Mouse (Mus musculus) myocyte (in vitro differentiated cells): ENCODE data around the gene Thsd7a.

Source experiments
- CEBPB ChIP-seq: IDR thresholded peaks from 2 replicates; pipeline ENCODE4 v1.6.1; 2011; ENCODE audit warnings: mild to moderate bottlenecking, moderate library complexity; ENCODE audit not compliant: poor library complexity, insufficient read depth, severe bottlenecking
- E2F4 ChIP-seq: IDR thresholded peaks from one replicate; pipeline ENCODE4 v1.6.1; 2011; ENCODE audit warnings: mild to moderate bottlenecking, control low read depth, moderate library complexity; ENCODE audit not compliant: insufficient read depth
- MAX ChIP-seq: IDR thresholded peaks from one replicate; pipeline ENCODE4 v1.6.1; 2011; ENCODE audit warnings: low read depth, mild to moderate bottlenecking, control low read depth
- MYOD1 ChIP-seq, 3 experiments: IDR thresholded peaks; one replicate each; pipeline ENCODE4 v1.6.1; 2011; ENCODE audit warnings: control low read depth in 2 of 3, low read depth in 2 of 3, mild to moderate bottlenecking in 2 of 3, moderate library complexity in 1 of 3; ENCODE audit not compliant: insufficient read length in 2 of 3, control insufficient read depth in 1 of 3
- MYOG ChIP-seq, 3 experiments: IDR thresholded peaks; one replicate each; pipeline ENCODE4 v1.6.1; 2011; ENCODE audit warnings: control low read depth in 2 of 3, low read depth in 2 of 3, mild to moderate bottlenecking in 2 of 3; ENCODE audit not compliant: insufficient read length in 2 of 3, control insufficient read depth in 1 of 3, insufficient read depth in 1 of 3
- POLR2A ChIP-seq: IDR thresholded peaks from one replicate; pipeline ENCODE4 v1.6.1; 2011; ENCODE audit warnings: low read depth, mild to moderate bottlenecking, control low read depth, moderate library complexity; ENCODE audit not compliant: insufficient read length
- REST ChIP-seq: IDR thresholded peaks from one replicate; pipeline ENCODE4 v1.6.1; 2011; ENCODE audit warnings: mild to moderate bottlenecking, control low read depth, moderate library complexity; ENCODE audit not compliant: insufficient read depth, insufficient read length
- TCF12 ChIP-seq: IDR thresholded peaks from one replicate; pipeline ENCODE4 v1.6.1; 2011; ENCODE audit warnings: mild to moderate bottlenecking, control low read depth; ENCODE audit not compliant: poor library complexity, insufficient read depth, severe bottlenecking
- TCF3 ChIP-seq: IDR thresholded peaks from one replicate; pipeline ENCODE4 v1.6.1; 2011; ENCODE audit warnings: low read depth, control low read depth; ENCODE audit not compliant: insufficient read length
- USF1 ChIP-seq: IDR thresholded peaks from one replicate; pipeline ENCODE4 v1.6.1; 2011; ENCODE audit warnings: low read depth, mild to moderate bottlenecking, control low read depth, moderate library complexity

DNA sequence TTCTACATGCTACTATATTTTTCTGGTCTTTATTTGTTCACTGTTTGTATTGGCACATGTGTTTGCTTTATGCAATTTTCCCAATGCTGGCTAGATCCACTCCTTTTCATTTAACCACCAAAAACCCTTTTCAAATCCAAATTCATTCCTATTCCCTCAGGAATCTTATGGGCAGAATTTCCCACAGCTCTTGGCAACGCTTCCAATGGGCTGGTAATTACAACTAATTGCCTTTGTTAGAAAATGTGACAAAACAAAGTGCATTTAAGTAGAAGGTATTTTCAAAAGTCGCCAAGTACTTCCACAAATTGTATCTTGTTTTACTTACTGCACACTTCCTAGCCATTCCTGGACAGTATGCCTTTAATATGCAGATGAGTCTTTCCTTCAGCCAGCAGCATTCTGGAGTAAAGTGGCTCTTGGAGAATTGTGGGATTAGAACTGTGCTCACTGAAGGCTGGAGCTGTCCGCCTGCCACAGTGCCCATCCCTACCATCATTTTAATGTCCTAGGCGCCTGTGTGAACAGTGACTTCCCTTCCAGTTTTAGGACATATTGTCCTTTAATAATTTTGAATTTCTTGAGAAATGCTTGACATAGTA lies 199.1 kb downstream of the Thsd7a start:
- TF ChIP-seq POLR2A (no peak), TCF12 (no peak), CEBPB (no peak), MYOG (IDR thresholded peaks at IDR 0.05; ENCODE audit: control insufficient read depth in 1 of 3, insufficient read depth in 1 of 3, insufficient read length in 2 of 3, low read depth in 2 of 3) (no peak), MAX (no peak), E2F4 (no peak), TCF3 (no peak), USF1 (no peak), REST (no peak), MYOD1 (IDR thresholded peaks at IDR 0.05; ENCODE audit: control insufficient read depth in 1 of 3, insufficient read length in 2 of 3, low read depth in 2 of 3) (no peak)
